Mouse (Mus musculus): ENCODE data around the gene Rab3gap2.

Gene Rab3gap2

GRCm38 (mm10) chr1:185203909-185204661 lies at the start of gene Rab3gap2:
TSS of gene Rab3gap2 (plus strand) at chr1:185204117.
- peak; percentile 99 for DNase-seq (ENCODE audit: low spot score in 2 of 2)

GRCm38 (mm10) chr1:185173641-185174040 lies 30.3 kb upstream of the Rab3gap2 start:
- no peak for DNase-seq (ENCODE audit: low spot score in 2 of 2)

GRCm38 (mm10) chr1:185177860-185178259 lies 26.1 kb upstream of the Rab3gap2 start:
- no peak for DNase-seq (ENCODE audit: low spot score in 2 of 2)

GRCm38 (mm10) chr1:185183591-185184330 lies 20.2 kb upstream of the Rab3gap2 start:
- no peak for DNase-seq (ENCODE audit: low spot score in 2 of 2)

GRCm38 (mm10) chr1:185185556-185185955 lies 18.4 kb upstream of the Rab3gap2 start:
- no peak for DNase-seq (ENCODE audit: low spot score in 2 of 2)

GRCm38 (mm10) chr1:185187135-185187785 lies 16.7 kb upstream of the Rab3gap2 start:
- DNase-seq (ENCODE audit: low spot score in 2 of 2), result no peak

- DNase-seq (ENCODE audit: low spot score in 2 of 2), result no peak
Measured at GRCm38 (mm10) chr1:185189901-185190300, 14.0 kb upstream of the Rab3gap2 start.

- no peak for DNase-seq (ENCODE audit: low spot score in 2 of 2)
Measured at GRCm38 (mm10) chr1:185192087-185192486, 11.8 kb upstream of the Rab3gap2 start.

- DNase-seq (ENCODE audit: low spot score in 2 of 2), result no peak
Measured at GRCm38 (mm10) chr1:185193509-185193908, 10.4 kb upstream of the Rab3gap2 start.

- no peak for DNase-seq (ENCODE audit: low spot score in 2 of 2)
Measured at GRCm38 (mm10) chr1:185196323-185196722, 7.6 kb upstream of the Rab3gap2 start.

- DNase-seq (ENCODE audit: low spot score in 2 of 2), result no peak
Measured at GRCm38 (mm10) chr1:185200571-185201395, 3.1 kb upstream of the Rab3gap2 start.

- DNase-seq (ENCODE audit: low spot score in 2 of 2), result no peak
Measured at GRCm38 (mm10) chr1:185201994-185202393, 1.9 kb upstream of the Rab3gap2 start.

GRCm38 (mm10) chr1:185203196-185203908 lies 565 bp upstream of the Rab3gap2 start:
- DNase-seq (ENCODE audit: low spot score in 2 of 2), result peak in 1 of 2 experiments; percentile 21

GRCm38 (mm10) chr1:185205090-185205489 lies 1.2 kb downstream of the Rab3gap2 start:
- no peak for DNase-seq (ENCODE audit: low spot score in 2 of 2)

- DNase-seq (ENCODE audit: low spot score in 2 of 2), result no peak
Measured at GRCm38 (mm10) chr1:185207851-185208595, 4.1 kb downstream of the Rab3gap2 start.

GRCm38 (mm10) chr1:185208766-185209165 lies 4.8 kb downstream of the Rab3gap2 start:
- DNase-seq (ENCODE audit: low spot score in 2 of 2), result no peak

GRCm38 (mm10) chr1:185209641-185210176 lies 5.8 kb downstream of the Rab3gap2 start:
- DNase-seq (ENCODE audit: low spot score in 2 of 2), result no peak

- no peak for DNase-seq (ENCODE audit: low spot score in 2 of 2)
Measured at GRCm38 (mm10) chr1:185216360-185216759, 12.4 kb downstream of the Rab3gap2 start.

GRCm38 (mm10) chr1:185216762-185217161 lies 12.8 kb downstream of the Rab3gap2 start:
- DNase-seq (ENCODE audit: low spot score in 2 of 2), result no peak

GRCm38 (mm10) chr1:185217966-185218365 lies 14.0 kb downstream of the Rab3gap2 start:
- DNase-seq (ENCODE audit: low spot score in 2 of 2), result no peak
